Mouse (Mus musculus): ENCODE measurements at regions not wholly inside any gene's neighbourhood (a gene's known extent, or its start where the extent isn't known, plus 50 kb on each side); places are given as distances from the start of the nearest gene placed in this dataset.

- Histone ChIP-seq H3K27ac (no peak overlapping the region), H3K4me3 (no peak overlapping the region)
- no peak for DNase-seq (ENCODE audit: low spot score in 2 of 2)
- TF ChIP-seq CTCF (conservative IDR thresholded peaks at IDR 0.05) = no peak
These were observed 106.0 kb upstream of the Magi1 start for GRCm38 (mm10) chr6:94389716-94390115.

- no peak overlapping the region for H3K27ac ChIP-seq
- no peak for DNase-seq (ENCODE audit: low spot score in 2 of 2)
- TF ChIP-seq CTCF (conservative IDR thresholded peaks at IDR 0.05) = no peak
- no peak overlapping the region for H3K4me3 ChIP-seq
These were observed 103.9 kb upstream of the Magi1 start for GRCm38 (mm10) chr6:94387648-94388047.

GRCm38 (mm10) chr6:94385531-94385930 lies 101.8 kb upstream of the Magi1 start:
- no peak for TF ChIP-seq CTCF (conservative IDR thresholded peaks at IDR 0.05)

GRCm38 (mm10) chr6:94369991-94370390 lies 86.3 kb upstream of the Magi1 start:
- Histone ChIP-seq H3K27ac (no peak overlapping the region), H3K4me3 (no peak overlapping the region)
- TF ChIP-seq CTCF (conservative IDR thresholded peaks at IDR 0.05) = no peak
- DNase-seq (ENCODE audit: low spot score in 2 of 2) = no peak

More at GRCm38 (mm10) chr6:94385531-94385930, 101.8 kb upstream of the Magi1 start:
- no peak overlapping the region for H3K4me3 ChIP-seq
- DNase-seq (ENCODE audit: low spot score in 2 of 2) = no peak
- H3K27ac ChIP-seq = no peak overlapping the region

- DNase-seq (ENCODE audit: low spot score in 2 of 2) = no peak
- TF ChIP-seq CTCF (conservative IDR thresholded peaks at IDR 0.05) = peak; percentile 57
- Histone ChIP-seq H3K27ac (no peak overlapping the region), H3K4me3 (no peak overlapping the region)
These were observed 80.2 kb upstream of the Magi1 start for GRCm38 (mm10) chr6:94363951-94364350.

- Histone ChIP-seq H3K27ac (no peak overlapping the region), H3K4me3 (no peak overlapping the region)
- TF ChIP-seq CTCF (conservative IDR thresholded peaks at IDR 0.05) = no peak
- DNase-seq (ENCODE audit: low spot score in 2 of 2) = no peak
These were observed 78.9 kb upstream of the Magi1 start for GRCm38 (mm10) chr6:94362626-94363025.

- no peak overlapping the region for H3K27ac ChIP-seq
- H3K4me3 ChIP-seq = no peak overlapping the region
- no peak for DNase-seq (ENCODE audit: low spot score in 2 of 2)
- TF ChIP-seq CTCF (conservative IDR thresholded peaks at IDR 0.05) = no peak
These were observed 73.9 kb upstream of the Magi1 start for GRCm38 (mm10) chr6:94357568-94357967.

GRCm38 (mm10) chr6:94354451-94355095 lies 70.9 kb upstream of the Magi1 start:
- no peak for TF ChIP-seq CTCF (conservative IDR thresholded peaks at IDR 0.05)
- DNase-seq (ENCODE audit: low spot score in 2 of 2) = no peak
- Histone ChIP-seq H3K4me3 (no peak overlapping the region), H3K27ac (no peak overlapping the region)

- DNase-seq (ENCODE audit: low spot score in 2 of 2) = peak; percentile 13 to 25
- TF ChIP-seq CTCF (conservative IDR thresholded peaks at IDR 0.05) = no peak
- H3K4me3 ChIP-seq = no peak overlapping the region
- 0 out of 2 replicates have a peak overlapping the region, but pooled peaks have one; percentile 8 for H3K27ac ChIP-seq
These were observed 60.6 kb upstream of the Magi1 start for GRCm38 (mm10) chr6:94344296-94344695.

GRCm38 (mm10) chr6:94340546-94340945 lies 56.8 kb upstream of the Magi1 start:
- TF ChIP-seq CTCF (conservative IDR thresholded peaks at IDR 0.05) = no peak
- no peak for DNase-seq (ENCODE audit: low spot score in 2 of 2)
- no peak overlapping the region for H3K27ac ChIP-seq
- no peak overlapping the region for H3K4me3 ChIP-seq

GRCm38 (mm10) chr6:94336168-94336567 lies 52.5 kb upstream of the Magi1 start:
- H3K4me3 ChIP-seq = no peak overlapping the region
- no peak overlapping the region for H3K27ac ChIP-seq
- DNase-seq (ENCODE audit: low spot score in 2 of 2) = no peak
- no peak for TF ChIP-seq CTCF (conservative IDR thresholded peaks at IDR 0.05)
